Mouse (Mus musculus) neural tube, embryonic 14.5 days (tissue): ENCODE measurements at regions not wholly inside any gene's neighbourhood (a gene's known extent, or its start where the extent isn't known, plus 50 kb on each side); places are given as distances from the start of the nearest gene placed in this dataset.
A peak's percentile ranks its signal among the peaks of the same experiment; 100 is the strongest.

Source experiments
- ATAC-seq: fragments of 200-750 bp; cut with Nextera tagmentation; 2 replicates; pipeline ENCODE4 v1.8.0; 2017; ENCODE audit warnings: low read depth, mild to moderate bottlenecking, moderate TSS enrichment, moderate library complexity
- H3K27ac ChIP-seq: fragments of 300-500 bp; sonication (generic); 2 replicates; pipeline ENCODE4 v1.5.1; 2014; ENCODE audit warnings: low read depth, mild to moderate bottlenecking, control low read depth, low read length, moderate library complexity, mixed read lengths
- H3K27me3 ChIP-seq: fragments of 300-500 bp; sonication (generic); 2 replicates; pipeline ENCODE4 v1.6.1; 2014; ENCODE audit warnings: low read length; ENCODE audit not compliant: control insufficient read depth, insufficient read depth
- H3K36me3 ChIP-seq: fragments of 300-500 bp; sonication (generic); 2 replicates; pipeline ENCODE4 v1.6.1; 2014; ENCODE audit warnings: low read length, mixed read lengths; ENCODE audit not compliant: control insufficient read depth, insufficient read depth
- H3K4me1 ChIP-seq: fragments of 300-500 bp; sonication (generic); 2 replicates; pipeline ENCODE4 v1.6.1; 2014; ENCODE audit warnings: low read length; ENCODE audit not compliant: control insufficient read depth, insufficient read depth
- H3K4me2 ChIP-seq: fragments of 300-500 bp; sonication (generic); 2 replicates; pipeline ENCODE4 v1.6.1; 2014; ENCODE audit warnings: mild to moderate bottlenecking, low read depth, low read length, control low read depth
- H3K4me3 ChIP-seq: fragments of 300-500 bp; sonication (generic); 2 replicates; pipeline ENCODE4 v1.5.1; 2014; ENCODE audit warnings: low read depth, low read length, control low read depth, mixed read lengths
- H3K9ac ChIP-seq: fragments of 300-500 bp; sonication (generic); replicated peaks from 2 replicates; pipeline ENCODE4 v1.6.1; 2014; ENCODE audit warnings: low read depth, mild to moderate bottlenecking, control low read depth, low read length, mixed read lengths
- H3K9me3 ChIP-seq: fragments of 300-500 bp; sonication (generic); 2 replicates; pipeline ENCODE4 v1.6.1; 2016; ENCODE audit warnings: low read length; ENCODE audit not compliant: control insufficient read depth
- WGBS: fragments of 180-500 bp; shearing (Covaris S2); extraction: QIAGEN DNeasy Blood & Tissue Kit; methylation state at CpG from one replicate; pipeline ENCODE4 v1.1.7; 2014; 5-methylcytosine and 5-hydroxymethylcytosine counted together

- Histone ChIP-seq H3K27me3 (no peaks in the 10 kb centered on the region), H3K4me3 (no peak overlapping the region), H3K9ac (no peak overlapping the region), H3K36me3 (no peaks in the 10 kb centered on the region), H3K4me2 (no peak overlapping the region), H3K4me1 (no peaks in the 10 kb centered on the region), H3K9me3 (no peaks in the 10 kb centered on the region), H3K27ac (no peak overlapping the region)
- WGBS, result 55% methylated on average over 1 of the region's 1 CpGs
- ATAC-seq, result no peak
Measured at GRCm38 (mm10) chr2:149573773-149574172, 168.9 kb downstream of the Cst10 start.

DNA sequence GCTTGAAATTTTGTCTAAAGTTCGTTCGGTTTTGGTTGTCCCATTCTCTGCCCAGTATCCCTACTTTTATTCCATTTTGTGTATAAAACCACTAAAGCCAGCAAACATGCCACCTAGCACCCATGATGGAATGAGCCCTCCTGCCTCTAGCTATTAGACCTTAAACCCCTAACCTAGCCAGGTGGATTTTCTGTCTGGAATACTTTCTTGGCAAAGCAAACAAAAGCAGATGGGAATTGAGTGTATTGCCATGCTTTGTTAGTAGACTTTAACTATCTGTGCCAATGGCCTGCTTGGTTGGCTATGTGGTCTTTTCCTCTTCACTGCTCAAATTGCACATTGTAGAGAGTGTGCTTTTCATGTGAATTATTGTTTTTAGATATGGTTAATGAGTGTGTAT is 197.7 kb downstream of the Cst10 start:
- H3K9me3 ChIP-seq, result no peaks in the 10 kb centered on the region
- no peak for ATAC-seq
- no peak overlapping the region for H3K4me3 ChIP-seq
- 88% methylated on average over 2 of the region's 2 CpGs for WGBS
- no peaks in the 10 kb centered on the region for H3K4me1 ChIP-seq
- no peaks in the 10 kb centered on the region for H3K36me3 ChIP-seq
- H3K27me3 ChIP-seq, result no peaks in the 10 kb centered on the region
- H3K4me2 ChIP-seq, result no peak overlapping the region
- H3K9ac ChIP-seq, result no peak overlapping the region
- no peak overlapping the region for H3K27ac ChIP-seq

- H3K36me3 ChIP-seq, result no peaks in the 10 kb centered on the region
- H3K4me1 ChIP-seq, result no peaks in the 10 kb centered on the region
- H3K4me3 ChIP-seq, result no peak overlapping the region
- no peak overlapping the region for H3K4me2 ChIP-seq
- WGBS, result 88% methylated on average over 3 of the region's 3 CpGs
- no peaks in the 10 kb centered on the region for H3K9me3 ChIP-seq
- no peak overlapping the region for H3K27ac ChIP-seq
- H3K27me3 ChIP-seq, result no peaks in the 10 kb centered on the region
- ATAC-seq, result no peak
- no peak overlapping the region for H3K9ac ChIP-seq
Measured at GRCm38 (mm10) chr2:149613381-149613780, 208.5 kb downstream of the Cst10 start.

GRCm38 (mm10) chr2:149614078-149614939 is 209.5 kb downstream of the Cst10 start:
- H3K4me1 ChIP-seq, result no peaks in the 10 kb centered on the region
- no peak overlapping the region for H3K4me2 ChIP-seq
- no peak overlapping the region for H3K9ac ChIP-seq
- no peaks in the 10 kb centered on the region for H3K9me3 ChIP-seq
- ATAC-seq, result no peak
- no peaks in the 10 kb centered on the region for H3K27me3 ChIP-seq
- H3K36me3 ChIP-seq, result no peaks in the 10 kb centered on the region
- WGBS, result 85% methylated on average over 2 of the region's 2 CpGs
- H3K27ac ChIP-seq, result no peak overlapping the region
- H3K4me3 ChIP-seq, result no peak overlapping the region

- WGBS, result 60% methylated on average over 1 of the region's 1 CpGs
- Histone ChIP-seq H3K4me1 (no peaks in the 10 kb centered on the region), H3K9ac (no peak overlapping the region), H3K27me3 (no peaks in the 10 kb centered on the region), H3K36me3 (no peaks in the 10 kb centered on the region), H3K27ac (no peak overlapping the region), H3K4me2 (no peak overlapping the region), H3K4me3 (no peak overlapping the region), H3K9me3 (no peaks in the 10 kb centered on the region)
- ATAC-seq, result no peak
Measured at GRCm38 (mm10) chr2:149625626-149626025, 203.4 kb upstream of the Syndig1 start.

DNA sequence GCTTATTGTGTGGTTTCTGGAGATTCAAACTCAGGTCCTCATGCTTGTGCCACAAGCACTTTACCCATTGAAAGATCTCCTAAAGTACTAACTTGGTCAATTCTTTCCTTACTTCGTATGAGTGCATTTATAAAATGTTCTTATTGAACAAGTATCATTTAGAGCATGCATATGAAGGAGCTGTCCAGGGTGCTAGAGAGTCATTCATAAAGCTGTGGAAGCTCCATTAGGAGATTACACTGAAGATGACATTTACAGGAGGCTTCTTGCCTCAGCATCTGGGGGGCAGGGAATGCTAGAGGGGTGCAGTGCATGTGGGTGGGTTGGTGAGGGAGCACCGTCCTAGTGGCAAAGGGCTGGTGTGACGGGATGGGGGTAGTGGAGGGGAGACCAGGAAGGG is 187.8 kb upstream of the Syndig1 start:
- Histone ChIP-seq H3K9ac (no peak overlapping the region), H3K4me2 (no peak overlapping the region), H3K36me3 (no peaks in the 10 kb centered on the region), H3K4me1 (no peaks in the 10 kb centered on the region), H3K9me3 (no peaks in the 10 kb centered on the region), H3K27me3 (no peaks in the 10 kb centered on the region), H3K27ac (no peak overlapping the region), H3K4me3 (no peak overlapping the region)
- ATAC-seq, result no peak
- WGBS, result 89% methylated on average over 3 of the region's 3 CpGs

- Histone ChIP-seq H3K4me3 (no peak overlapping the region), H3K4me2 (no peak overlapping the region), H3K27ac (no peak overlapping the region), H3K9ac (no peak overlapping the region), H3K27me3 (no peaks in the 10 kb centered on the region), H3K4me1 (no peaks in the 10 kb centered on the region), H3K9me3 (no peaks in the 10 kb centered on the region), H3K36me3 (no peaks in the 10 kb centered on the region)
- ATAC-seq, result no peak
- 55% methylated on average over 2 of the region's 2 CpGs for WGBS
Measured at GRCm38 (mm10) chr2:149651829-149652228, 177.2 kb upstream of the Syndig1 start.

DNA sequence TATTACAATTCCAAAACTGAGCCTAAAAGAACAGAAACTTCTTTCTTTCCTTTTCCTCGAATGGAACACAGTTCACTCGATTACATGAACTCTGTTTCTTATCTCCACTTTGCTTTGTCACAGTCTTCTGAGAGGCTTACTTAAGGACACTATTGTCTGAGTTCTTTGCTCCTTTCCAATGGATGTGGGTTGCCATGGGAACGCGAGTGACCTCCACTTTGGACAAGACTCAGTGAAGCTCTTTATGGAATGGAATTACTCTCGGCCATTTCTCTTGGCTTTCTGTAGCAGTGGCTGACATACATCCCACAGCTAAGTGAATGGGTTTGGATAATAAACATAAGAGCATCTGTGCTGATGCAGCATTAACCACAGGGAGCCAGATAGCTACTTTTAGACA is 167.9 kb upstream of the Syndig1 start:
- Histone ChIP-seq H3K27ac (no peak overlapping the region), H3K4me2 (no peak overlapping the region), H3K27me3 (no peaks in the 10 kb centered on the region), H3K9ac (no peak overlapping the region), H3K9me3 (no peaks in the 10 kb centered on the region), H3K36me3 (no peaks in the 10 kb centered on the region), H3K4me3 (no peak overlapping the region), H3K4me1 (no peaks in the 10 kb centered on the region)
- WGBS, result 39% methylated on average over 5 of the region's 5 CpGs
- peak; percentile 38; the same call in 1 of the 2 replicates for ATAC-seq

- H3K27ac ChIP-seq, result no peak overlapping the region
- no peaks in the 10 kb centered on the region for H3K4me1 ChIP-seq
- no peak overlapping the region for H3K9ac ChIP-seq
- no peak overlapping the region for H3K4me2 ChIP-seq
- no peaks in the 10 kb centered on the region for H3K9me3 ChIP-seq
- H3K36me3 ChIP-seq, result no peaks in the 10 kb centered on the region
- H3K27me3 ChIP-seq, result no peaks in the 10 kb centered on the region
- ATAC-seq, result no peak
- H3K4me3 ChIP-seq, result no peak overlapping the region
Measured at GRCm38 (mm10) chr2:149664377-149664776, 164.6 kb upstream of the Syndig1 start.
